Mouse (Mus musculus) heart, embryonic 16.5 days (tissue): Measurements from ENCODE around the gene Srpk2. TPM values are rescaled to one million over a fixed set of nuclear protein-coding genes. Genes with fewer than 3 reads are reported as not detected.
"Not testable (repeated sequence)": the region's sequence is repeated elsewhere in the genome, so short reads cannot be mapped to it uniquely, and the experiment has no call there.

Source experiments
- ATAC-seq: fragments of 200-750 bp; cut with Nextera tagmentation; replicated peaks from 2 replicates; pipeline ENCODE4 v1.8.0; 2017; ENCODE audit warnings: moderate number of reproducible peaks; ENCODE audit not compliant: insufficient read depth, low FRiP score; ENCODE audit errors: extremely low read depth
- H3K27ac ChIP-seq: fragments of 300-500 bp; sonication (generic); 2 replicates; pipeline ENCODE4 v1.5.1; 2014; ENCODE audit warnings: mild to moderate bottlenecking, low read length, control low read depth, moderate library complexity
- H3K27me3 ChIP-seq: fragments of 300-500 bp; sonication (generic); 2 replicates; pipeline ENCODE4 v1.6.1; 2014; ENCODE audit warnings: low read length, mixed read lengths; ENCODE audit not compliant: control insufficient read depth, insufficient read depth
- H3K36me3 ChIP-seq: fragments of 300-500 bp; sonication (generic); 2 replicates; pipeline ENCODE4 v1.6.1; 2014; ENCODE audit not compliant: control insufficient read depth, insufficient read depth
- H3K4me1 ChIP-seq: fragments of 300-500 bp; sonication (generic); 2 replicates; pipeline ENCODE4 v1.6.1; 2014; ENCODE audit warnings: low read length, mixed read lengths; ENCODE audit not compliant: control insufficient read depth, insufficient read depth
- H3K4me2 ChIP-seq: fragments of 300-500 bp; sonication (generic); 2 replicates; pipeline ENCODE4 v1.6.1; 2014; ENCODE audit warnings: low read depth, mild to moderate bottlenecking, control low read depth, low read length
- H3K4me3 ChIP-seq: fragments of 300-500 bp; sonication (generic); 2 replicates; pipeline ENCODE4 v1.5.1; 2014; ENCODE audit warnings: mild to moderate bottlenecking, control low read depth, low read length
- H3K9ac ChIP-seq: fragments of 300-500 bp; sonication (generic); 2 replicates; pipeline ENCODE4 v1.6.1; 2014; ENCODE audit warnings: low read length, control low read depth
- H3K9me3 ChIP-seq: fragments of 300-500 bp; sonication (generic); replicated peaks from 2 replicates; pipeline ENCODE4 v1.6.1; 2016; ENCODE audit warnings: low read length; ENCODE audit not compliant: control insufficient read depth
- WGBS: fragments of 180-500 bp; shearing (Covaris S2); extraction: QIAGEN DNeasy Blood & Tissue Kit; methylation state at CpG from one replicate; pipeline ENCODE4 v1.1.7; 2014; 5-methylcytosine and 5-hydroxymethylcytosine counted together
- polyA plus RNA-seq: library from polyadenylated mRNA; unstranded; fragments of >200 nt; fragmentation: Nextera tagmentation; extraction: Ambion mirVana; gene quantifications from 2 replicates; pipeline ENCODE4 v1.2.1, GENCODE M21; 2015

Gene Srpk2
- polyA plus RNA-seq, 1 experiment from 2014 or later, result 40.1 TPM

DNA sequence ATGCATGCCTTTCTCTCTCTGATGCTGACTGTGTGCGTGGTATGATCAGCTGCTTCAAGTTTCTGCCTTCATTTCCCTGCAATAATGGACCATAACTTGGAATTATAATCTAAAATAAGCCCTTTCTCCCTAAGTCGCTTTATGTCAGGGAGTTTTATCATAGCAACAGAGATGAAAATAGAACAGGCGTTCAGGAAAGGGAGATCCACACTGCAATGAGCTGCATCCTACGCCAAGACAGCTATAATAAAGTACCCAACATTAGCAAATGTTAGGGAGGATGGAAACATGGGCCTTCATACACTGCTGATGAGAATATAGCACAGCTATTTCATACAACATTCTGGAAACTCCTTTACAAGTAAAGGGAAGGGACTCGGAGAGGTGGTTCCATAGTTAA, 116.2 kb downstream of the Srpk2 start:
- Histone ChIP-seq H3K4me3 (no peak overlapping the region), H3K9ac (no peak overlapping the region), H3K4me1 (0 out of 2 replicates have a peak, but pooled peaks cover 3% of the 10 kb centered on the region), H3K27me3 (no peaks in the 10 kb centered on the region), H3K27ac (no peak overlapping the region), H3K4me2 (no peak overlapping the region), H3K36me3 (peaks cover 13% of the 10 kb centered on the region), H3K9me3 (no peaks in the 10 kb centered on the region)
- ATAC-seq, result no peak
- 86% methylated on average over 5 of the region's 5 CpGs for WGBS

DNA sequence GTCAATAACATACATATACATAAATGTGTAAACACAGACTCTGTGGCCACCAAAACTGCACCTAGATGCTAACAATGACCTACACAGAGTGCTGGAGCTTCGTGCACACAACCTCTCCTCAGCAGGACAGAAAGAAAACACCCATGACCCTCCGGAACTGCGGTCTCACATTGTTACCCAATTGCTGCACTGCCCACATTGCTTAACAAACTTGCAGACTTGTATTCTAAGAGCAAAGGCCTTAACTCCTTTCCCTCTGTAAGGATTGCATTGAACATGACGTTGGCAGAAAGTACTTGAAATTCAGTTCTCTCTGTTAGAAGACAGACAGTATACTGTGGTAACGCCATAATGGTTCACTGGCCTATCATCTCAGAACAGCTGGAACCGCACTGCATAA, 118.0 kb downstream of the Srpk2 start:
- H3K27ac ChIP-seq, result no peak overlapping the region
- peaks cover 18% of the 10 kb centered on the region for H3K36me3 ChIP-seq
- no peak overlapping the region for H3K4me3 ChIP-seq
- H3K9ac ChIP-seq, result no peak overlapping the region
- ATAC-seq, result no peak
- H3K27me3 ChIP-seq, result no peaks in the 10 kb centered on the region
- H3K4me2 ChIP-seq, result no peak overlapping the region
- 0 out of 2 replicates have a peak, but pooled peaks cover 3% of the 10 kb centered on the region for H3K4me1 ChIP-seq
- no peaks in the 10 kb centered on the region for H3K9me3 ChIP-seq
- 89% methylated on average over 6 of the region's 6 CpGs for WGBS

GRCm38 (mm10) chr5:23562278-23563060, 121.9 kb downstream of the Srpk2 start:
- WGBS, result 66% methylated on average over 4 of the region's 4 CpGs
- no peak overlapping the region for H3K9ac ChIP-seq
- peaks cover 3% of the 10 kb centered on the region; the same call in 1 of the 2 replicates for H3K4me1 ChIP-seq
- H3K4me3 ChIP-seq, result no peak overlapping the region
- no peak for ATAC-seq
- no peaks in the 10 kb centered on the region for H3K9me3 ChIP-seq
- H3K36me3 ChIP-seq, result peaks cover 17% of the 10 kb centered on the region
- no peak overlapping the region for H3K27ac ChIP-seq
- no peak overlapping the region for H3K4me2 ChIP-seq
- H3K27me3 ChIP-seq, result no peaks in the 10 kb centered on the region

DNA sequence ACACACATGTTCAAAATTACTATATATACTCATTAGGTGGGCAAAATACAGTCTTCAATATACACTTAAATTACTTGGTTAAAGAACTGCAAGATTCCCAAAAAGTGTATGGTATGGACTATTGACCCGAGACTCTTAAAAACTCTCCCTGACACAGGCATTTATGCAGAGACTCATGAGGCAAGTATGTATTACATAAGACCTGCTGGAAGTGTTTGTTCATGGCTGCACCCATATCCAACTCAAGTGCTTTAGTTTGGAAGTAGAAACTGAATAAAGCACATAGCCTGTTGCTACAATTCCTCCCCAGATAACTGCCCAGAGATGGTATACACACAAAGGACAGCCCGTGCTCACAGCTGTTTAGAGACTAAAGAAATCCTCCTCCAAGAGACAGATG, 123.2 kb downstream of the Srpk2 start:
- WGBS, result 90% methylated on average over 2 of the region's 2 CpGs
- H3K27ac ChIP-seq, result no peak overlapping the region

DNA sequence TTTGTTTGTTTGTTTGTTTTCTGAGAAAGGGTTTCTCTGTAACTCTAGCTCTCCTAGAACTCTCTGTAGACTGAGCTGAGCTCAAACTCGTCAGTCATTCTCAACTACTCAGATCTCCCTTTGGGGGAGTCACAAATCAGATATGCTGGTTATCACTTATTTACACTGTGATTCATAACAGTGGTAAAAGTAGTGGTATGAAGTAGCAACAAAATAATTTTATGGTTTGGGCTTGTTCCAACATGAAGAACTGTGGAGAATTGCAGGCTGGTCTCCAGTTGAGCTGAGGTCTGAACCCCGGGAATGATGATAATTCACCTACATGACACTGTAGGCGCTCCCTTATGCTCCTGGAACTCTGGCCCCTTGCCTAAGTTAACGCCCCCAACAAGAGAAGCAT, 124.2 kb downstream of the Srpk2 start:
- H3K4me1 ChIP-seq, result peaks cover 10% of the 10 kb centered on the region
- H3K36me3 ChIP-seq, result peaks cover 17% of the 10 kb centered on the region
- H3K9ac ChIP-seq, result no peak overlapping the region
- no peaks in the 10 kb centered on the region for H3K27me3 ChIP-seq
- no peaks in the 10 kb centered on the region for H3K9me3 ChIP-seq
- H3K27ac ChIP-seq, result no peak overlapping the region
- WGBS, result 81% methylated on average over 4 of the region's 4 CpGs
- H3K4me2 ChIP-seq, result no peak overlapping the region
- no peak overlapping the region for H3K4me3 ChIP-seq
- no peak for ATAC-seq

More for the DNA sequence above, 123.2 kb downstream of the Srpk2 start:
- Histone ChIP-seq H3K36me3 (peaks cover 17% of the 10 kb centered on the region), H3K4me2 (no peak overlapping the region), H3K4me1 (peaks cover 5% of the 10 kb centered on the region), H3K27me3 (no peaks in the 10 kb centered on the region), H3K4me3 (no peak overlapping the region), H3K9ac (no peak overlapping the region), H3K9me3 (no peaks in the 10 kb centered on the region)
- ATAC-seq, result no peak

- no peak overlapping the region for H3K4me2 ChIP-seq
- peak overlapping the region; percentile 23 for H3K27ac ChIP-seq
- H3K9me3 ChIP-seq, result no peaks in the 10 kb centered on the region
- H3K4me1 ChIP-seq, result peaks cover 18% of the 10 kb centered on the region
- no peak for ATAC-seq
- no peaks in the 10 kb centered on the region for H3K27me3 ChIP-seq
- 47% methylated on average over 7 of the region's 7 CpGs for WGBS
- no peak overlapping the region for H3K4me3 ChIP-seq
- no peak overlapping the region for H3K9ac ChIP-seq
- H3K36me3 ChIP-seq, result 0 out of 2 replicates have a peak, but pooled peaks cover under 1% of the 10 kb centered on the region
Observed at GRCm38 (mm10) chr5:23556007-23556770, 128.2 kb downstream of the Srpk2 start.

- not testable (repeated sequence) for H3K4me2 ChIP-seq, H3K36me3 ChIP-seq, H3K9me3 ChIP-seq, H3K9ac ChIP-seq, H3K27me3 ChIP-seq, H3K4me3 ChIP-seq, ATAC-seq, H3K27ac ChIP-seq
- WGBS, result 35% methylated on average over 3 of the region's 3 CpGs
- peaks cover 18% of the 10 kb centered on the region for H3K4me1 ChIP-seq
Observed at GRCm38 (mm10) chr5:23553338-23553737, 131.1 kb downstream of the Srpk2 start.

GRCm38 (mm10) chr5:23551687-23552086, 132.7 kb downstream of the Srpk2 start:
- WGBS, result 54% methylated on average over 5 of the region's 5 CpGs
- H3K4me2 ChIP-seq, result no peak overlapping the region
- ATAC-seq, result peak; percentile 72
- peaks cover 8% of the 10 kb centered on the region; the same call in 1 of the 2 replicates for H3K36me3 ChIP-seq
- no peaks in the 10 kb centered on the region for H3K9me3 ChIP-seq
- H3K4me3 ChIP-seq, result no peak overlapping the region
- no peak overlapping the region for H3K27ac ChIP-seq
- H3K27me3 ChIP-seq, result no peaks in the 10 kb centered on the region
- no peak overlapping the region for H3K9ac ChIP-seq
- H3K4me1 ChIP-seq, result peaks cover 18% of the 10 kb centered on the region

DNA sequence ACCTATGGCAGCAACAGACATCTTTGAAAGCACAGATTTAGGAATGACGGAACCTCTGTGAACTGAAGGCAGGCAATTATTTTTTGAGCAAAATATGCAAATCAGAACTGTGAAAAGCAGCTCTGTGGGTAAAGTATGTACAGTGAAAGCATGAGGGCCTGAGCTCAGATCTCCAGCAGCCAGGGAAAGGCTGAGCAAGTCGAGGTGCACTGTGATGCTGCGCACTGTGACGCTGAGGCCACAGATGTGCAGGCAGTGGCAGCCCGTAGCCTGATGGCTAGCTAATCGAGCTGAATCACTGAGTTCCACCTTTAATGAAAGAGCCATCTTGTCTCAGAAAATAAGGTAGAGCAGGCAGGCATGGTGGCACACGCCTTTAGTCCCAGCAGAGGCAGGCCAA, 148.7 kb downstream of the Srpk2 start:
- Histone ChIP-seq H3K27ac (no peak overlapping the region), H3K36me3 (peaks cover 23% of the 10 kb centered on the region), H3K27me3 (no peaks in the 10 kb centered on the region), H3K4me1 (peaks cover 3% of the 10 kb centered on the region; the same call in 1 of the 2 replicates), H3K4me2 (no peak overlapping the region), H3K9ac (no peak overlapping the region), H3K4me3 (no peak overlapping the region), H3K9me3 (no peaks in the 10 kb centered on the region)
- no peak for ATAC-seq
- 89% methylated on average over 7 of the region's 7 CpGs for WGBS
